Mouse (Mus musculus) kidney, adult 2 months (tissue): ENCODE data around the gene Ttc30a1.

Experiments
- CTCF ChIP-seq: fragments of 200-500 bp; conservative IDR thresholded peaks from 2 replicates; pipeline ENCODE4 v1.5.1; 2011; ENCODE audit warnings: low read depth, mild to moderate bottlenecking, control low read depth, low read length, moderate library complexity, mixed read lengths; ENCODE audit not compliant: insufficient read depth, insufficient read length
- POLR2A ChIP-seq: fragments of 200-500 bp; IDR thresholded peaks from one replicate; pipeline ENCODE4 v1.6.1; 2011; ENCODE audit warnings: low read depth, low read length, control low read depth

- TF ChIP-seq CTCF (no peak), POLR2A (no peak)
These were observed 9.9 kb upstream of the Ttc30a1 start for GRCm38 (mm10) chr2:75991581-75992205.
